ENCODE assay signal across 9 mouse cellular contexts in genomic region chr13:34642941-34643875, GRCm38 (mm10). TPM values are rescaled to one million over a fixed set of nuclear protein-coding genes. Genes with fewer than 3 reads are reported as not detected.
DNase-seq lines count a peak whose midpoint lies in the region; ATAC-seq lines count a peak whose summit lies in the region.
"Had no signal": no experiment of that assay in that cellular context is flagged by ENCODE, and none has a peak within 500 bp of the region (broad histone marks: within the 10 kb centered on the region; RNA-seq: fewer than 3 reads in every experiment).

No protein-coding gene starts in this region.

- H3K4me3 ChIP-seq in forebrain, embryonic 13.5 days: no peak overlapping the region
- H3K4me3 ChIP-seq in forebrain, embryonic 15.5 days: no peak overlapping the region
- H3K4me3 ChIP-seq in midbrain, embryonic 15.5 days: no peak overlapping the region
- H3K4me3 ChIP-seq: limb, embryonic 13.5 days had no signal

- no peak overlapping the region for H3K4me2 ChIP-seq in forebrain, embryonic 13.5 days
- no peak overlapping the region for H3K4me2 ChIP-seq in forebrain, embryonic 15.5 days (replicated peaks)
- no peak overlapping the region for H3K4me2 ChIP-seq in midbrain, embryonic 15.5 days

- peak; percentile 44; the same call in 1 of the 2 replicates for ATAC-seq in forebrain, embryonic 13.5 days
- no peak for ATAC-seq in forebrain, embryonic 15.5 days (replicated peaks)
- peak; percentile 24; the same call in 1 of the 2 replicates for ATAC-seq in midbrain, embryonic 15.5 days (replicated peaks)

- H3K4me1 ChIP-seq in forebrain, embryonic 13.5 days: no peaks in the 10 kb centered on the region
- 0 out of 2 replicates have a peak, but pooled peaks cover 6% of the 10 kb centered on the region for H3K4me1 ChIP-seq in forebrain, embryonic 15.5 days
- H3K4me1 ChIP-seq in midbrain, embryonic 15.5 days: no peaks in the 10 kb centered on the region

- no peak overlapping the region for H3K27ac ChIP-seq in forebrain, embryonic 13.5 days
- no peak overlapping the region for H3K27ac ChIP-seq in forebrain, embryonic 15.5 days (replicated peaks)
- no peak overlapping the region for H3K27ac ChIP-seq in midbrain, embryonic 15.5 days

- no peaks in the 10 kb centered on the region for H3K9me3 ChIP-seq in forebrain, embryonic 13.5 days (replicated peaks)
- H3K9me3 ChIP-seq in forebrain, embryonic 15.5 days: no peaks in the 10 kb centered on the region
- H3K9me3 ChIP-seq in midbrain, embryonic 15.5 days: no peaks in the 10 kb centered on the region
- H3K9me3 ChIP-seq: limb, embryonic 13.5 days had no signal

- intact Hi-C loops in gastrocnemius, postnatal 36 days (cut with DNase I): loop anchor here (2.0 to 5.0 kb wide), 2 partner anchors 218 to 329 kb away; no protein-coding TSS in a partner anchor

- H3K36me3 ChIP-seq in forebrain, embryonic 13.5 days (ENCODE audit: poor library complexity, severe bottlenecking): no peaks in the 10 kb centered on the region
- H3K36me3 ChIP-seq in forebrain, embryonic 15.5 days: no peaks in the 10 kb centered on the region
- H3K36me3 ChIP-seq in midbrain, embryonic 15.5 days (replicated peaks): no peaks in the 10 kb centered on the region

- peaks cover 13% of the 10 kb centered on the region for H3K27me3 ChIP-seq in forebrain, embryonic 13.5 days
- H3K27me3 ChIP-seq in forebrain, embryonic 15.5 days: no peaks in the 10 kb centered on the region
- no peaks in the 10 kb centered on the region; the same call in 1 of the 2 replicates for H3K27me3 ChIP-seq in midbrain, embryonic 15.5 days (replicated peaks)

- H3K9ac ChIP-seq in forebrain, embryonic 13.5 days: no peak overlapping the region
- H3K9ac ChIP-seq in forebrain, embryonic 15.5 days (replicated peaks): no peak overlapping the region
- H3K9ac ChIP-seq in midbrain, embryonic 15.5 days: no peak overlapping the region
- H3K9ac ChIP-seq: limb, embryonic 13.5 days had no signal

- 31% methylated on average over 7 of the region's 7 CpGs for WGBS in forebrain, embryonic 13.5 days
- 23% methylated on average over 7 of the region's 7 CpGs for WGBS in forebrain, embryonic 15.5 days
- WGBS in midbrain, embryonic 15.5 days: 31% methylated on average over 7 of the region's 7 CpGs

- DNase-seq in CD8-positive naive resting alpha-beta T cell, adult 2 months (ENCODE audit: low read depth in 2 of 2, low spot score in 2 of 2): peak; percentile 21 to 41
- peak; percentile 56 for DNase-seq in c-Kit-positive CD71-positive TER-119-positive erythroid progenitor cells, embryonic 14.5 days (ENCODE audit: low spot score)
- DNase-seq in gastrocnemius, postnatal 36 days: peak; percentile 43 to 51
- DNase-seq in layer of hippocampus, postnatal 25 days (ENCODE audit: extremely low spot score in 1 of 2, low spot score in 1 of 2): peak; percentile 36 to 90
- peak; percentile 47 to 85 for DNase-seq in spleen, postnatal 4 days (ENCODE audit: low spot score in 2 of 2)

RNA-seq across cellular contexts. Expression of gene Pxdc1, which starts 10.1 kb away (rescaled TPM):
- polyA plus RNA-seq in forebrain, embryonic 13.5 days (2015; fragmentation: Nextera tagmentation; extraction: Ambion mirVana): 4.4 and 6.1 TPM in 2 replicates
- polyA plus RNA-seq in forebrain, embryonic 15.5 days (2015; fragmentation: Nextera tagmentation; extraction: Ambion mirVana): 5.9 and 7.8 TPM in 2 replicates
- total RNA-seq in gastrocnemius, postnatal 36 days (2021): 1 to 10 TPM; 3.9 to 5.9 TPM
- total RNA-seq in layer of hippocampus, postnatal 25 days (2021): 10 to 100 TPM; 15.5 to 20.8 TPM
- polyA plus RNA-seq in midbrain, embryonic 15.5 days (2015; fragmentation: Nextera tagmentation; extraction: Ambion mirVana): 8.4 and 9.8 TPM in 2 replicates
